Mouse (Mus musculus) T-helper 1 cell (primary cell): Measurements from ENCODE around the gene Ccnk.

Experiments used
- in situ Hi-C: fragments of 300-600 bp; cut with MboI, MseI; formaldehyde crosslinking; loops from one replicate; pipeline ENCODE4 v1.15.1; 2025; ENCODE audit warnings: high pct_unique_total_duplicates

The Ccnk gene

DNA sequence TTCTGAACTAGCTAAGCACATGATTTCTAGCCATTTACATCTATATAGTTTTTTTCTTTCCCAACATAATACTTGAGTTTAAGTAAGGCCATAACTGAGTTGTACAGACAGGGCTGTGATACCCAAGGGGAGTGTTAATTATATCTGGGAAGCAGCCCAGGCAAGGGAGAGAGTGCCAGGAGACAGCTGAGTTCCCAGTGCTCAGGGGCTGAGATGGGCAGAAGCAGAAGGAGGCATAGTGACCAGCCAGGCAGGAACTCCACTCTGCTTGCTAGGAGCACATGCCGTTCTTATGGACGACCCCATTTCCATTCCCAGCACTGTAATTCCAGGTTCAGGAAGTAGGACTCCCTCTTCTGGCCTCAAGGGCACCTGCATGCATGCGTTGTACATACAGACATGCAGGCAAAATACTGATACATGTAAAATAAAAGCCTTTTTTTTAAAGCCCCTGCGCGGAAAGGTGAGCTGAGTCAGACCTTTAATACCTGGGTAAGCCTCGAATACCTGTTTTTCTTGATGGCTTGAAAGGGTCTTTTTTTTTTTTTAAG, 8.2 kb downstream of the Ccnk start:
- in situ Hi-C loops: no loop called here

DNA sequence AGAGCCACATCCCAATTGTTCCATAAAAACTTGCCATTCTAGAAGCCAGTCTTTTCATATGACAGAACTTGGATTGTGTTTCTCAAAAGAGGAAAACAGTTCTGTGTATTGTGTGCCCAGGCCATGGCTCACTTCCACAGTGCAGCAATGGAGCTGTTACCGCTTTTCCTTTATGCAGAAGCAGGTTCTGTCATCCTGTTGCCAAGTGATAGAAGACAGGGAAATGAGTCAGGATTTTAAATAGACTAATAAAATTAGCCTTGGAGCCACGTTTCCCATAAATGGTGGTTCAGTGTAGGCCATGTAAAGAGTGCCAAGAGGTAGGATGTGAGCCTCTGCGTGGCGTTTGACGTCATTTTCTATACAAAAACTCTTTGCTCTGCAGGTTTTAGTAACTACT, 14.5 kb downstream of the Ccnk start:
- in situ Hi-C loops: no loop called here

DNA sequence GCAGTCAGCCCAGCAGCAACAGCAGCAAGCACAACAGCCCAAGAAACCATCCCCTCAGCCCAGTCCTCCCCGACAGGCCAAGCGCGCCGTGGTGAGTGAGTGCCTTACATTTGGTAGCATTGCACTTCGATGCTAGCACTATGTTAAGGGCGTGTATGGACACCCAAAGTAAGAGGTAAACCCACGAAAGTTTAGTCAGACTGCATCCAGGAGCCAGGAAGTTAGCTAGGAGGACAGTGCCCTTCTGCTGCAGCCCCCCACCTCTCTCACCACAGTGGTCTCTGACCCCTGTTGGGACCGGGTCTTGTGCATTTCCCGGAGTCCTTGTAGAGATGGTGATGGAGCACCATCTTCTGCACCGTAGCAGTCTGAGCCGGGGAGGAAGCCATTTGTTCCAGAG, 16.4 kb downstream of the Ccnk start:
- in situ Hi-C loops: no loop called here

DNA sequence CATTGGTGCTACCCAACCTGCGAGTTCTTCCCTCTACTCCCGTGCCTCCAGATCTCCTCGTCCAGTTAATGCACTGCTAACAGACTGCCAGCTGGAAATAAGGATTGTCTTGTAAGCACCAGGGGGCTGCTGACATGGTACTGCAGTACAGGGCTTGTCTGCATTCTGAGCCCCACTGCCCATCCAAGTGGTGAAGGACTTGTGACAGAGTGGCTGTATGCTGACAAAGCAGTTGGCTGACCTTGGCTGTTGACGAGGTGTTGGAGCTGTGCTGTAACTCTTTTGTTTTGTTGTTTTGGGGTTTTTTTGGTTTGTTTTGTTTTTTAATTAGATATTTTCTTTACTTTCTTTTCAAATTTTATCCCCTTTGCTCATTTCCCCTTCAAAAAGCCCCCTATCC, 19.1 kb downstream of the Ccnk start:
- in situ Hi-C loops: no loop called here

DNA sequence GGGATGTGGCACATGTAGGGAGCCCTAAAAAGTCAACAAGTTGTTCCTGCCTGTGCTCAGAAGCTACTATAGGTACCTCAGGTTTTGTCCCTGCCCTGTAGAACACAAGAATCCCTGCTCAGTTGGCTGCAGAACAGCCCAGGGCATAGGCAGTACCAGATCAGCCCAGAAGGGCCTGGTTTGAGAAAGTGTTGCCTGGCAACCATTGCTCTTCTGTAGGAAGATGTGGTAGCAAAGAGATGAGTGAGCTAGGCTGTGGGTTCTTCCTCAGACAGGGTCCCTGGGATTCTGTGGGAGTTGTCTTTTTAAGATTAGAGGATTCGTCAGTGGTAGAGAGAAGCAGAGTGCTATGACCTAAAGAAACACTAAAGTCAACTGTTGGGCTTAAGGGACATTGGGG, 20.7 kb downstream of the Ccnk start:
- in situ Hi-C loops: no loop called here

DNA sequence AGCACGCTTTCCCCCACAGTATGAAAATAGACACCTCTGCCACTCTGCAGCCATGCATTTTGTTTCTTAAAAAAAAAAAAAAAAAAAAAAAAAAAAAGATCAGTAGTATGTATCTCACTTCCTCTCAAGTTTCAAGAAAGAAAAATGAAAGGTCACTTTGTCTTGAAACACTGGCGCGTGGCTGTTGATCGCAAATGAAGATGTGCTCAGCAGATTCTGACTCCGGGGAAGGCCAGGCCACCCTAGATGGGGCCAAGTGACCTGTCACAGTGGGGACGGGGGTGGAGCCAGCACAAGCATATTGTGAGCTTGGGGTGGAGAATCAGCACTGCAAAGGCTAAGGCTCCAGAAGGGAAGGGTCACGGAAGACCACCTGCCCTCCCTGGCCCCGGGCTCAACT, 24.5 kb downstream of the Ccnk start:
- in situ Hi-C loops: no loop called here

DNA sequence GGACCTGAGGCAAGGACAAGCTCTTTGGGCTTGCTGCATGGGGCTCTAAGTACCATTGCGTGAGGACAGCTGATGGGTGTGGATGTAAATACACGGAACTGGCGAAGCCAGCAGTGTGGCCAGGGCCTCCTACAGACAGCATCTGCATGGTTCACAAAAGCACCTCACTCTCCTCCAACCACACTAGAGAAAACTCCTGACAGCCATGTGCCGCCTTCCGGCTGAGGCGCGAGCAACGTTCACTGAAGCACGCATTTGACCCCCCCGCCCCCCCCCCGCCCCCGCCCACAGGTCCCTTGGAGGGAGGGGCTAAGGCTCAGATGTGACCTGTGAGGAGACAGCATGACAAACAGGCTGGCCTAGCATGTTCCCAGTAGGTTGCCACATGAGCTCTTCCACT, 25.6 kb downstream of the Ccnk start:
- in situ Hi-C loops: no loop called here

DNA sequence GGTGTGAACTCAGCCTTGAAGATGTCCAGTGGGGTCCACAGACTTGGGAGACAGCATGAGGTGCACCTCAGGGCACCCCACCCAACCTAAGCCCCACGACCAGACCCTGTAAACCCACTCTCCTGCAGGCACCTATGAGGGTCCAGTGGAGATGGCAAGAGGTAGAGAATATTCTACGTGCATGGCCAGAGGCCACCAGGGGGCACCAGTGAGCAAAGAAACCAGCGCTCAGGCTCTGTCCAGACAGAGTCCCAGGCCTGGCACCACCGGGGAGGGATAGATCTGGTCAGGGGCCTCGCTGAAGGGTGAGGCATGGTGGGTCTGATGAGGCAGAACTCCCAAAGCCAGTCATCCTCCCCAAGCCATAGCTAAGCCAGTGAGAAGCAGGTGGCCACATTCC, 27.3 kb downstream of the Ccnk start:
- in situ Hi-C loops: no loop called here

DNA sequence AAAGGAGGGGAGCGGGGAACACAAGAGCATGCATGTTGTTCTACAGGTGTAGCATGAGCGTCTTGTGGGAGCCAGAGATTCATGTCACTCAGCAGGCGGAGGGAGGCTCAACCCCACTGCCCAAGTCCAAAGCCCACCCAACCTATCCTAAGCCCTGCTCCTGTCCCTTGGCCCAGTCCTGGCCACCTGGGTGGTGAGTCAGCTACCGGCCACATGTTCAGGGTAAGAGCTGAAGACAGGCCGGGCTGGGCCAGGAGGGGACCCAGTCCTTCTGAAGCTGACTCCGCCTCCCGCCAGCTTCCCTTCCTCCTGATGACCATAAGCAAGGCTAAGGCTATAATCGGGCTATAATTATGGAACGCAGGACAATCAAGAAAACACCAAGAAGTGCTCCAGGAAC, 28.8 kb downstream of the Ccnk start:
- in situ Hi-C loops: no loop called here

DNA sequence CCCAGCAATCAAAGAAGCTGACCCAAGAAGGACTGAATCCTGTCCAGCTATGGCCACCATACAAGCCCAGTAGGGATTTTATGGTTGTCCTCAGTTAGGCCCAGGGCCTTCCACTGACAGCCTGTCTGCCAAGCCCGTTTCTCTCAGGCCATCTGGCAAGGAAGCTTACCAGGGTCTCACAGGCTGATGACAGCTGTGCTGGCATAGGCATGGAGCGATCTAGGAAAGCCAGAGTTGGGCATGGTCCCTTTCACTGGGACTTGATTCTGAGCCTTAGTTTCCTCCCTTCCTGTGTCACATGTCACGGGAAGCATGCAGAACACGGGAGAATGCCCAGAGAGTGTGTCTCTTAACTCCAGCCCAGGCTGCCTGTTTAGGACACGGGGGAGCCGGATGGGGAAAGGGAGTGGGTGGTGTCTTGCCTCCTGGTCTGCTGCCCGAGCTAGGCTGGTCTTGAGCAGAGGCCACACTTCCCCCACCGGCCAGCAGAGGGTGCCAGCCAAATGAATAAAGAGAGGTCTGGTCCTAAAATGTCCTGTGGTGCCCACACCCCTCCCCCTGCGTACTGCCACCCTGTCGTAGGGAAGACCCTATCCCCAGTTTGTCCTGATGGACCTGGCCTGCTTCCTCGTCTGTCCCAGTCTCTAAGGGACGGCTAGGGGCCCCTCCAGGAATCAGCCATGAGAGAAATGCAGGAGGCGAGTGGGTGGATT, 29.5 kb downstream of the Ccnk start:
- in situ Hi-C loops: no loop called here

DNA sequence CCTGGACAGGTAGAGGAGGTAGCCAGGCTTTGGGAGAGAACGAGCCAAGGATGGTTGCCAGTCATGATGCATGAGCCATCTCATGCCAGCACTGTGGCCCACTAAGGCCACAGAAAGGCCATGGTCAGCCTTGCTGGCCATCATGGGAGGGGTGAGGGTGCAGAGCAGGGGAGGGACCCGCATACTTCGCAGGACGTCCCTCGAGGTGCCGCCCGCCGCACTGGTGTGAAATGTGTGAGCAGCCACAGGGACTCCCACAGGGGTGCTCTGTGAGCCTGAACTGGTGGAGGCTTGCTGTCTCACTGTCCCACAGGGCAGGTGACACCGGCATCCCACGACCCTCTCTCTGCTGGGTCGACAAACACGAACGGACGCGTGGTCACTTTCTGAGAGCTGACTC, 31.2 kb downstream of the Ccnk start:
- in situ Hi-C loops: no loop called here

DNA sequence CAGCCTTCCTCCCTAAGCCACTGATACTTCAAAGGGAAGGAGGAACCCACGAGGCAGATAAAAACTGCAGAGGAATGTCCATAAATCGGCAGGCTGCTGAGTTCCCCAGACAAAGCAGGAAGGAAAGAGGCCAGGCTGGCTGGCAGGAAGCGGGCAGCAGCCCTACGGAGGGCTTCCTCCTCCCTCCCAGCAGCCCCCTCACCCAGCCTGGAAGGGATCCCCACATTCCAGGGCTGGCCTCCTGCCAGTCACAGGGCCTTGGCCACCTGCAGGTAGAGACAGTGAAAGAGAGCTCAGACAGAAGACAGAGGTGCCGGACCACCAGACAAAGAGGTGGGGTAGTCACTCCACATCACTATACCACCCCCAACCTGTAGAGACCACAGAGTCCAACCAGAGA, 32.7 kb downstream of the Ccnk start:
- in situ Hi-C loops: no loop called here

DNA sequence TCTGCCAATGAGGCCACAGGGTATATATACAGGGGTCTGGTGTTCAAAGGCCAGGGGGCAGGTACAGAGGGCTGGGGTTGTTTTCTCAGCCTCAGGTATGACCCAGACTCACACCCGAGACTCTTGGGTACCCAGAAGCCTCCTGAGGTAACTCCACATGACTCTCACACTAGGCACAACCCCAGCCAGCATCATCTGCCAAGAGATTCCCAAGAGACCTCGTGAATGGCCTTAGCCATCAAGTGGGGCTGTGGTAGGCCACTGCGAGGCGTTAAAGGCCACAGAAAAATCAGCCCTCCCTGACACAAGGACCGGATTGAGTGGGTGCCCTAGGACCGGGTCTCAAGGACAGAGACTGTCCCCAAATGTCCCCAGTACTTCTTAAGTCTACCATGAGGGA, 33.1 kb downstream of the Ccnk start:
- in situ Hi-C loops: no loop called here

DNA sequence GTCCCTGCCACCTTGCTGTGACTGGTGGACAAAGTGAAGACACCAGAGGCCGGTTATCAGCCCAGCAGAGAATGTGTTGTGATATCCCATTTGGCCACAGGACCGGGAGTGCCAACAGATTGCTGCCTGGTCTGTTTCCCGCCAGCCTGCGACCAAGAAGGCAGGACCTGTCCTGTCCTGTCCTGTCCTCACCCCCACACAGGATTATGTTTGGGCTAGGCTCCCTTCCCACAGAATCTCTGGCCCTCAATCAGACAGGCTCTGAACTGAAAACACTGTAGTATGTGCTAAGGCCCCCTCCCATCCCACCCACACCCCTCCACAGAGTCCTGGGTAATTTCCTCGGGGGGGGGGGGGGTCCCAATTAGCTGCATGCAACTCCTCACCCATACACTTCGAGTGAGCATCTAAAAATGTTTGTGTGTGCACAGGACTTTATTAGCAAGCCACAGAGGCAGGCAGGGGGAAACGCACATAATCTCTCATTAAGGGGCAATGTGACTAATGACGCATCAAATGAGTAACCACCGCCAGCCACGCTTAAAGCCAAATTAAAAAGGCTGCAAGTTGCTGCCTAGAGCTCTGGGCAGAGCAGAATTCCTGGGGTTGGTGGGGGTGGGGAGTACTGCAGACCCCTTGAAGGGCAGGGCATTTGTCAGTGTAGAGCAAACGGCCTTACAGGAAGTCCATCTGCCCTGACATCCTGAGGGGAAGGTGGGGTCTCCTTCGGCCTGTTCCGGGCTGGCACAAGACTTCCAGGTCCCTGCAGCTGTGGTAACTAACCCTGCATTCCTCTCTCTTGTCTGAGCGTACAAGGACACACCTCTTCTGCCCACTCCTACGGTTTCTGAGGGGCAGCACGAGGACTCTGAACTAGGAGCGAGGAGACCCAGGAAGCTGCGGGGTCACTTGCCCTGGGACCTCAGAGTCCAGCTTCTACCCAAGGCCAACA, 34.0 kb downstream of the Ccnk start:
- in situ Hi-C loops: no loop called here

DNA sequence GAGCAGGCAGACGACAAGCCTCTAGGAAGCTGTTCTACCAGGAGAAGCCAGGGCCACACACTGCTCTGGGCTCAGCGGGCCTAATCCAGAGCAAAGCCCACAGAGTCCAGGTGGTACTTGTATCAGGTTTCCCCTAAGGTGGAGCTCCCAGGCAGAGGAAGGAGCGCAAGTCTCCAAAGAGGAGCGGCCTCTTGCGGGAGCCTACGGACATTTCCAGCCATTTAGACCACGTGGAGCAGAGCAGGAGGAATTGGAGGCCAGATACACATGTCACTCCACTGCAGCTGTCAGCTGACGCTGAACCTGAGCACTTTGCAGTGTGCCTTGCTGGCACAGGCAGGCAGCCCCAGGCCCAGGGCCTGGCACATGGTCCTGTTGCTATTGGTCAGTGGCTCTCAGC, 35.7 kb downstream of the Ccnk start:
- in situ Hi-C loops: loop anchor here (5.0 kb wide), 1 partner anchor 82 kb away; no protein-coding TSS in a partner anchor

DNA sequence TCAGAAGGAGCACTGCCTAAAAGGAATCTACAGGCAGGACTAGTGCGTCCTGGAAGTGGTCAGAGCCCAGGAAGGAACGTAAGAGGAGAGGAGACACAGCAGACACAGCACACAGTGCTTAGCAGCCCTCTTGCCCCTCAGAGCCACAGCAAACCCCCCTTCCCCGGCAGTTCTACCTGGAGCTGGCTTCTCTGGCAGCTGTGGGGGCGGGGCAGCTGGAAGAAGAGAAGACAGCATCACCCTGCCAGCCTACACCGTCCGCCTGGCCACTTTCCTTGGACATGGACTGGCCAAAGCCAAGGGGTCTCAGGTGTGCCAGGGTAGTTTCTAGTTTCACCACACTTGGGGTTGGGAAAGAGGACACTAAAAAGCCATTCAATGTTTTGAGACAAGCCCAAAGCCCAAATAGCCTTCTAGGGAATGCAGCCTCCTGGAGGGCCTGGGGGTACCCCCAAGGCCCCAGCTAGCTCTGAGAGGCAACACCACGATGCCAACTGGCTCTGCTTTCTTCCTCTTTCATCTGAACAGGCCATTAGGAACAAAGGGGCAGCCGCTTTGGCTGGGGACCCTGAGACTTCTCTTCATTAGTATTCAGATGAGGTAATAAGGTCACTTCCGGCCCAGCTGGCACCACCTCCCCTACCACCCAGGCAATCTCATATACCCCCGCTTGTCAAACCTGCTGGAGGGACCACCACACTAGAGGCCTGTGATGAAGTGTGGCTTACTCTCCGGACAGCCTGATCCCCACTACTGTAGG, 37.4 kb downstream of the Ccnk start:
- in situ Hi-C loops: loop anchor here (5.0 kb wide), 1 partner anchor 81 kb away; no protein-coding TSS in a partner anchor

DNA sequence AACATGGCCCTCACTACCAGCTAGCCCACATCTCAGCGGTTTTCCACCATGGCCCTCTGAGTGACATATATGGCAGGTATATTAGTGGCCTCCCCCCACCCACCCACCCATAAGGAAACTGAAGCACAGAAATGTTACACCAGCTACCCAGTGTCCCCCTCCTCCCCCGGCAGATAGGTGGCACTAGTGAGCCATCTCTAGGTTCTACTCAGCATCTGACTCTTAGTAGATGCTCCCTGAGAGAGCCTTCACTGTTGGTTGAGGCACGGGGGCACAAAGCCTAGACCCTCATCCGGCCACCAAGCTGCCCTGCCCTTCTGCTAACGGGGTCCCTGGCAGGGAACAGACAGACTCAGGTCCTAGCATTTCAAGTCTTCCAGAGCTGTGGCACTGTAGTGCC, 38.2 kb downstream of the Ccnk start:
- in situ Hi-C loops: loop anchor here (5.0 kb wide), 1 partner anchor 80 kb away; no protein-coding TSS in a partner anchor

DNA sequence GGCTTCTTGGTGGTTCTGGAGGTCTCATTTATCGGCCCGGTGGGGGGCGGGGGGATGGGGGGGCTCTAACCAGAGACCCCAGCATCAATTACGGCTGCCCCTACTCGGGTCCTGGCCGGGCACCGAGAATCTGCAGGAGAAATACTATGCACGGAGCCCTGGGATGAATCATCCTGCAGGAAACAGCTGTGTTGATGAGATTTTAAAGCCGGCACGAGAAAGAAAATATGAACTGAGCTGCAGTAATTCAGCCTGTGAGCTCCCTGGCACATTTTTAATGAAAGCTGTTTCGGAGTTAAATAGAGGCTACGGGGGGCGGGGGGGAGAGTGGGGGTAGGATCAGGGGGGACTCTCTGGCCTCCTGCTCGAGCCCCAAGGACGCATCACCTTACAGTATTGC, 39.8 kb downstream of the Ccnk start:
- in situ Hi-C loops: loop anchor here (5.0 kb wide), 1 partner anchor 78 kb away; no protein-coding TSS in a partner anchor

DNA sequence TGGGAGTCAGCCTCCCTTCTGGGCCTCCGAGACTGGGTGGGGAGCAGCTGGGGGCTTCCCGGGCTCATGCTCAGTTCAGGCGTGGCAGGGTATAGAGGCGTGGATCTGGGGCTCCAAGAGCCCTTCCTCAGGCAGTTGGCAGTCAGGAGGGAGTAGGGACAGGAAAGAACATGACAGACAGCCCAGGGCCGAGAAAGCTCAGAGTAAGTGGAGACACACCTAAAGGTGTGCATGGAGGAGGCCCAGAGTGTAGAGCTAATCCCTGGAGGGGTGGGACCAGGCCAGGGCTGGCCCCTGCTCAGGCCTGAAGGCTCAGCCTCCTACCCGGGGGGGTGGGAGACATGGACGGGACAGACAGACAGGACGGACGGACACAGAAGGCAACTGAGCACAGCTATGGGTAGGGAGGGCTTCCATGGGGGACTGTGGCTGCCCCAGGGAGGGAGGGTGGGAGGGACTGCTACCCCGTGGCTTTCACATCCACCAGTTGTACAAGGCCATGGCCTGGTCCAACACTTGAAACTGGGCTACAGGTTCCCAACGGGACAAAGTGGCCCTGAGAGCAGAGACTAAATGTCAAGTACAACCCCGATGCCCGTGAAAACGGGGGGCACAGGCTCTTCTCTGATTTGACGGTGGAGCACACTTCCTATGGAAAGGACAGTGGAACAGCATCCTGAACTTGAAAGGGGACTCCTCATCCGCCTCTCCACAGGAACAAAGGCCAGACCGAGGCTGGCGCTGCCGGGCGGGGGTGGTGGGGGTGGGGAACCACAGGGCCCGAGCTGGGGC, 40.6 kb downstream of the Ccnk start:
- in situ Hi-C loops: loop anchor here (5.0 kb wide), 1 partner anchor 77 kb away; no protein-coding TSS in a partner anchor

DNA sequence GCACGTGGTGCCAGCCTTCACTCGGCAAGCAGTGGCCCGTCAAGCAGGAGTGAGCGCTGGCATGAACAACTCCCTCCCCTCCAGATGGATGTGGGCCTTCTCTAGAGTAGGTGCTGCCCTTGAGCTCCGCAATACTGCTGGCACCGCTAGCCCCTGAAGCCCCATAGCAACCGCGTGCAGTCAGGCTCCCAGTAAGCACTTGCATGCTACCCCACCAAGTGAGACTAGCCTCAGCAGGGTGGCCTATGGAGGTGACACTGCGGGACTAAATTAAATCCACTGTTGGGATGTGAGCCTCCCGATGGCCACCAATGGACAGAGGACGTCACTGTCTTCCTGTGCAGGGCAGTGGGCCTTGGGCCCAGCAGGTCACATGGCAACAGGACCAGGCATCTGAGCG, 41.2 kb downstream of the Ccnk start:
- in situ Hi-C loops: no loop called here

DNA sequence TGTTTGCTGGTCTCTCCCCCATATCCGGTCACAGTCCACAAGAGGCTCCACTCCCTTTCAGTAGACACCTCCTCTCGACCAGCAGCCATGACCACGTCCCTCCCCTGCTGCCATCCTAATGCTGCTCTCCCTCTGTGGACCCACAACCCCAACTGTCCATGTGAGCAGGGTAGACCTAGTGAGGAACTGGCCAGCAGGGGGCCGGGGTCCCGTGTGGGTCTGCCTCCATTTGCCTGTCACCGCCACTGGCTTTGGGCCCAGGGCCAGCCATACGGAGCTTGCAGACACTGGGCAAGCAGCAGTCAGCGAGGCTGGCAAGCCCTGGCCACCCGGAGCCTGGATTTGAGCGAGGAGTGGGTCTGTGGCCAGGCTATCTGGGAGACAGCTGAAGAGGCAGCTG, 41.8 kb downstream of the Ccnk start:
- in situ Hi-C loops: no loop called here
